Mouse (Mus musculus) liver, embryonic 14.5 days (tissue): ENCODE measurements around the gene Smpd3.

Experiments used
- CTCF ChIP-seq: IDR thresholded peaks from 2 replicates; pipeline ENCODE4 v1.5.1; 2016; ENCODE audit warnings: antibody characterized with exemption, low read depth, control low read depth
- EP300 ChIP-seq: IDR thresholded peaks from 2 replicates; pipeline ENCODE4 v1.6.1; 2016; ENCODE audit warnings: antibody characterized with exemption, low read depth

GRCm38 (mm10) chr8:106262343-106262742 lies 75.4 kb downstream of the Smpd3 start:
- TF ChIP-seq CTCF (no peak), EP300 (no peak)
